Mouse (Mus musculus) kidney, postnatal 0 days (tissue): ENCODE measurements at regions not wholly inside any gene's neighbourhood (a gene's known extent, or its start where the extent isn't known, plus 50 kb on each side); places are given as distances from the start of the nearest gene placed in this dataset.
A peak's percentile ranks its signal among the peaks of the same experiment; 100 is the strongest.

Source experiments
- ATAC-seq: fragments of 200-750 bp; cut with Nextera tagmentation; replicated peaks from 2 replicates; pipeline ENCODE4 v1.8.0; 2017; ENCODE audit warnings: low read depth, moderate number of reproducible peaks, moderate TSS enrichment, moderate library complexity; ENCODE audit not compliant: low FRiP score
- DNase-seq: peaks from one replicate; pipeline ENCODE4 v3.0.0-alpha.2; 2016; ENCODE audit warnings: low spot score
- H3K27ac ChIP-seq: fragments of 300-500 bp; sonication (generic); 2 replicates; pipeline ENCODE4 v1.5.1; 2014; ENCODE audit warnings: mild to moderate bottlenecking
- H3K27me3 ChIP-seq: fragments of 300-500 bp; sonication (generic); 2 replicates; pipeline ENCODE4 v1.6.1; 2014; ENCODE audit warnings: low read length, mixed read lengths; ENCODE audit not compliant: insufficient read depth
- H3K36me3 ChIP-seq: fragments of 300-500 bp; sonication (generic); 2 replicates; pipeline ENCODE4 v1.6.1; 2014; ENCODE audit warnings: low read length, mixed read lengths; ENCODE audit not compliant: insufficient read depth
- H3K4me1 ChIP-seq: fragments of 300-500 bp; sonication (generic); replicated peaks from 2 replicates; pipeline ENCODE4 v1.6.1; 2014; ENCODE audit warnings: antibody characterized with exemption, low read length, mixed read lengths; ENCODE audit not compliant: insufficient read depth
- H3K4me2 ChIP-seq: fragments of 300-500 bp; sonication (generic); 2 replicates; pipeline ENCODE4 v1.6.1; 2014; ENCODE audit warnings: mild to moderate bottlenecking, low read length, moderate library complexity, mixed read lengths
- H3K4me3 ChIP-seq: fragments of 300-500 bp; sonication (generic); replicated peaks from 2 replicates; pipeline ENCODE4 v1.5.1; 2014; ENCODE audit warnings: low read depth, low read length
- H3K9ac ChIP-seq: fragments of 300-500 bp; sonication (generic); 2 replicates; pipeline ENCODE4 v1.6.1; 2014; ENCODE audit warnings: low read depth, low read length
- H3K9me3 ChIP-seq: fragments of 300-500 bp; sonication (generic); replicated peaks from 2 replicates; pipeline ENCODE4 v1.6.1; 2016; ENCODE audit warnings: low read length, inconsistent platforms, mixed read lengths
- CTCF ChIP-seq: IDR thresholded peaks from 2 replicates; pipeline ENCODE4 v1.5.1; 2016; ENCODE audit warnings: antibody characterized with exemption, low read depth, mild to moderate bottlenecking, moderate library complexity
- WGBS: fragments of 180-500 bp; shearing (Covaris S2); extraction: QIAGEN DNeasy Blood & Tissue Kit; methylation state at CpG from one replicate; pipeline ENCODE4 v1.1.7; 2014; 5-methylcytosine and 5-hydroxymethylcytosine counted together

- no peak for TF ChIP-seq CTCF
- no peak overlapping the region for H3K27ac ChIP-seq
- WGBS: 82% methylated on average over 7 of the region's 7 CpGs
- H3K9ac ChIP-seq: no peak overlapping the region
- DNase-seq (no peak), ATAC-seq (no peak)
- H3K9me3 ChIP-seq: no peaks in the 10 kb centered on the region
- no peak overlapping the region for H3K4me3 ChIP-seq
- H3K36me3 ChIP-seq: no peaks in the 10 kb centered on the region
- H3K27me3 ChIP-seq: no peaks in the 10 kb centered on the region
- H3K4me1 ChIP-seq: no peaks in the 10 kb centered on the region
- no peak overlapping the region for H3K4me2 ChIP-seq
These were observed 718.9 kb downstream of the Dach1 start for GRCm38 (mm10) chr14:97450525-97451235.

GRCm38 (mm10) chr14:97448617-97449016, 720.9 kb downstream of the Dach1 start:
- WGBS: 62% methylated on average over 2 of the region's 2 CpGs
- no peak for TF ChIP-seq CTCF
- Histone ChIP-seq H3K4me2 (no peak overlapping the region), H3K4me3 (no peak overlapping the region), H3K9ac (no peak overlapping the region), H3K36me3 (no peaks in the 10 kb centered on the region), H3K4me1 (no peaks in the 10 kb centered on the region), H3K9me3 (no peaks in the 10 kb centered on the region), H3K27me3 (no peaks in the 10 kb centered on the region), H3K27ac (no peak overlapping the region)
- DNase-seq (peak; percentile 10), ATAC-seq (no peak)

- no peaks in the 10 kb centered on the region for H3K9me3 ChIP-seq
- TF ChIP-seq CTCF: peak; percentile 54
- no peaks in the 10 kb centered on the region for H3K27me3 ChIP-seq
- DNase-seq (peak; percentile 25), ATAC-seq (no peak)
- H3K9ac ChIP-seq: no peak overlapping the region
- no peak overlapping the region for H3K4me2 ChIP-seq
- 86% methylated on average over 1 of the region's 1 CpGs for WGBS
- no peaks in the 10 kb centered on the region for H3K4me1 ChIP-seq
- H3K36me3 ChIP-seq: no peaks in the 10 kb centered on the region
- no peak overlapping the region for H3K27ac ChIP-seq
- H3K4me3 ChIP-seq: no peak overlapping the region
These were observed 722.8 kb downstream of the Dach1 start for GRCm38 (mm10) chr14:97446793-97447192.

- Histone ChIP-seq H3K9me3 (no peaks in the 10 kb centered on the region), H3K4me1 (no peaks in the 10 kb centered on the region), H3K4me2 (no peak overlapping the region), H3K4me3 (no peak overlapping the region), H3K36me3 (no peaks in the 10 kb centered on the region), H3K27ac (no peak overlapping the region), H3K9ac (no peak overlapping the region), H3K27me3 (no peaks in the 10 kb centered on the region)
- no peak for TF ChIP-seq CTCF
- no peak for ATAC-seq
- 79% methylated on average over 6 of the region's 6 CpGs for WGBS
- no peak for DNase-seq
These were observed 729.2 kb downstream of the Dach1 start for GRCm38 (mm10) chr14:97440326-97440725.

GRCm38 (mm10) chr14:97435453-97436233, 733.9 kb downstream of the Dach1 start:
- Histone ChIP-seq H3K4me3 (no peak overlapping the region), H3K27ac (no peak overlapping the region), H3K36me3 (no peaks in the 10 kb centered on the region), H3K4me2 (no peak overlapping the region), H3K9me3 (no peaks in the 10 kb centered on the region), H3K27me3 (no peaks in the 10 kb centered on the region), H3K4me1 (no peaks in the 10 kb centered on the region), H3K9ac (no peak overlapping the region)
- DNase-seq: peak; percentile 59
- 65% methylated on average over 4 of the region's 4 CpGs for WGBS
- ATAC-seq: no peak
- no peak for TF ChIP-seq CTCF

- Histone ChIP-seq H3K36me3 (no peaks in the 10 kb centered on the region), H3K4me2 (no peak overlapping the region), H3K4me3 (no peak overlapping the region), H3K27me3 (no peaks in the 10 kb centered on the region), H3K27ac (no peak overlapping the region), H3K4me1 (no peaks in the 10 kb centered on the region), H3K9me3 (no peaks in the 10 kb centered on the region), H3K9ac (no peak overlapping the region)
- no peak for ATAC-seq
- DNase-seq: no peak
- WGBS: 89% methylated on average over 3 of the region's 3 CpGs
- no peak for TF ChIP-seq CTCF
These were observed 738.3 kb downstream of the Dach1 start for GRCm38 (mm10) chr14:97431221-97431620.
